Mouse (Mus musculus): Measurements from ENCODE around the gene Gmppb. TPM values are rescaled to one million over a fixed set of nuclear protein-coding genes. Genes with fewer than 3 reads are reported as not detected.
"Not testable (repeated sequence)": the region's sequence is repeated elsewhere in the genome, so short reads cannot be mapped to it uniquely, and the experiment has no call there.

The Gmppb gene
- polyA plus RNA-seq (2012; rRNA removed), result 14.4 and 14.5 TPM in 2 replicates

DNA sequence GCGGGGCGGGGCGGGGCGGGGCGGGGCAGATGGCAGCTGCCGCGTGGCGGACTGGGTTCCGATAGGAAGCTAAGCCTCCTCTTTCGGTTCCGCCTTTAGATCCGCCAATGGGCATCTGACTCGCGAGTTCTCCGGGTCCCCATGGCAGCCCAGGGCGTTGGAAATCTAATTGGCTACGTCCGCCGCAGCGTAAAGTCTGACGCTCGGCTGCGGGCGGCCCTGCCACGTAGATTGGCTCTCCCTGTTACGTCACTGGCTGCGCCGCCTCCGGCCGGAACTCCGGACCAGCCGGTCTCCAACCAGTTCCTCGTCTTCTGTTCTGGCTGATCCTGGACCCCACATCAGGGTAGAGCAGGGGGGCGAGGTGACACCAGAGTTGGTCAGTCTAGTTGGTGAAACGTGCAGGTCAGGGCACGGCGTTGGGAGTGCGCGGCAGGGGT is at the start of gene Gmppb:
TSS of gene Gmppb (plus strand) at position 227 of the 440 bp plus-strand sequence.
- TF ChIP-seq POLR2A (IDR thresholded peaks at IDR 0.05; ENCODE audit: extremely low read depth, insufficient read depth, low read length) (peak; percentile 53), CTCF (IDR thresholded peaks at IDR 0.05; ENCODE audit: extremely low read depth, insufficient read depth, low read length) (no peak)
- H3K4me3 ChIP-seq (ENCODE audit: insufficient read depth, low read length), result peak within 1 kb of the TSS; percentile 87
- H3K4me1 ChIP-seq (ENCODE audit: control insufficient read depth, insufficient read depth, low read length), result 0 out of 2 replicates have a peak, but pooled peaks cover 4% of the 10 kb centered on the region
- H3K27ac ChIP-seq (ENCODE audit: insufficient read depth, low read length), result 0 out of 2 replicates have a peak within 1 kb of the TSS, but pooled peaks have one; percentile 4

DNA sequence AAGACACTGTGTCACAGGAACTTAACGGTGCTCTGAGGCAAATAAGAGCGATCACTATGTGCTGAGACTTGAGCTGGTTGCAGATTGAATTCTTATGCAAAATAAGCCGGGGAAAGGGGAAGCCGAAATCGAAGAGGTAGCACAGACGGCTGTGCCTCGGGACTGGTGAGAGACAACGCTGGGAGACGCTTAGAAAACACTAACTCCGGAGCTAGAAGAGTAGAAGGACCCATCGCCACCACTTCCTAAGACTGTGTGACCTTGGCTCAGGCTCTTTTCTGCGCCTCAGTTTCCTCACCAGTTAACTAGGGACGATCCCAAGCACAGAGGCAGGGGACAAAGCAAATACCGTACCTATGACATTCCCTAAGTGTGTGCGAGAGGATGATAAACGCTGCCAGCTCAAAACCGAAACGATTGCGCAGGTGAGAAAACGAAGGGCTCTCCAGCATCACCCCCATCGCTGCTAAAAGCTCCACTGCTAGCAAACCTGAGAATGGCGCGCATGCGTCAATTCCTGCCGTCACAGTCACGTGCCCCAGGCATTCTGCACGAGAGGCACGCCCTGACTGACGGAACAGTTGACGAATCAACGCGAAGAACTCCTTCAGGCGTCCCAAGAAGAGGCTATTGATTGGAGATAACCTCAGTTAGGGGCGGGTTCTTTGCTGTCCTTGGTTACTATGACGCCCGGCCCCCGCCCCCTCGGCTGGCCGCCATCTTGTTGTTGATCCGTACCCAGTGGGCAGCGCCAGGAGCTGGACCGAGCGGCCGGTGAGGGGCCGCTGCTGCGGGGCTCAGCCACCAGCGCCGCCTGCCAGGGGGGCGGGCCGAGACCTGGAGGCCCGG is 46.9 kb upstream of the Gmppb start, which contains the start of gene Ip6k1:
TSS of gene Ip6k1 (plus strand) at position 580 of the 849 bp plus-strand sequence.
- peak within 1 kb of the TSS; percentile 80 for H3K27ac ChIP-seq (ENCODE audit: insufficient read depth, low read length)
- H3K4me3 ChIP-seq (ENCODE audit: insufficient read depth, low read length), result peak within 1 kb of the TSS; percentile 55
- peaks cover 4% of the 10 kb centered on the region for H3K4me1 ChIP-seq (ENCODE audit: control insufficient read depth, insufficient read depth, low read length)
- TF ChIP-seq POLR2A (IDR thresholded peaks at IDR 0.05; ENCODE audit: extremely low read depth, insufficient read depth, low read length), result peak; percentile 99
- no peak for TF ChIP-seq CTCF (IDR thresholded peaks at IDR 0.05; ENCODE audit: extremely low read depth, insufficient read depth, low read length)

DNA sequence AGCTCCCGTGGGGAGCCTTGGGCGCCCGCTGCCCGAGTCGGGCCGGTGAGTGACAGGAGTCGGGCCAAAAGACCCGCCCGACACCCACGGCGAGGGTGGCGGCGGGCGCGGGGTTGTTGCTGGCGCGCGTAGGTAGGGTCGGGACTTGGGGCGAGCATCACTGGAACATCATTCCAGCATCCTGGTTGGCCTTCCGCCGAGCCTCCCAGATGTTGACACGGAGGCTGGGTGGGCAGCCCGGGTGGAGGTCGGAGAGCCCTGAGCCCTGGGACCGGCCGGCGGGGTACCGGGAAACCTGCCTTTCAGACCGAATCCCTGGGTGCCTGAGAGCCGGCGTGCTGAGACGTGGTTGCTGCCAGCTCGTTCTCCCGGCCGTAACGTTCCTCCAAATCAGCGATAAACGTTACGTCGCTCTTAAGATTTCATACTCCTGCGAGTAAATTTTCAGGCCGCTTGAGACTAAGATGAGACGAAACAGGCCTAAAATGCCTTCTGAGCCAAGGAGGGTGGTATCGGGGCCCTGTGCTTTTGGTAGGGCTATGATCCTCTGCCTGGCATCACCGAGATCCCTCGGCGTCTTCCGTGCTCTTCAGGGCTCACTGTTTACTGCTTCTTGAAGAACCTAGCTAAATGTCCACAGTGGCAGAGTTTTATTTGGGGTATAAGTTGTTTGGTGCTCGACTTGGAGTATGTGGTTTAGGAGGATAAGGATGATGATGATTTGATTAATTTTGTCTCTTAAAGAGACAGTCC is 46.1 kb upstream of the Gmppb start:
- Histone ChIP-seq H3K27ac (ENCODE audit: insufficient read depth, low read length) (peak overlapping the region; percentile 80), H3K4me1 (ENCODE audit: control insufficient read depth, insufficient read depth, low read length) (peaks cover 7% of the 10 kb centered on the region), H3K4me3 (ENCODE audit: insufficient read depth, low read length) (peak overlapping the region; percentile 55)
- TF ChIP-seq POLR2A (IDR thresholded peaks at IDR 0.05; ENCODE audit: extremely low read depth, insufficient read depth, low read length) (no peak), CTCF (IDR thresholded peaks at IDR 0.05; ENCODE audit: extremely low read depth, insufficient read depth, low read length) (no peak)

DNA sequence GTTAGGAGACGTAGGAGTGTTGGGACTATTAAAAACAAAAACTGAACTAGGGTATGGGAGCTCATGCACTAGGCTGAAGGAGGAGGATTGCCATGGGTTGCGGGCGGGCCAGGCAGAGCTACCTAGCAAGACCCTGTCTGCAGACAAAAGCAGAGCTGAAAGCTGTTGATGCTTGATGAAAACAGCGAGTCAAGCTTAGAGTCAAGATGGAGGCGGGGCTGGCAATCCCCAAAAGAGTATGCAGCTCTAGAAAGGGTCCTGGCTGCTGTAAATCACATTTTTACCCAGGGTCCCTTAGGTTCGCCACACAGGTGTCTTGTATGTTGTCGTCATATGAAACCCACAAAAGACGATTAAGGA is 45.5 kb upstream of the Gmppb start:
- H3K4me1 ChIP-seq (ENCODE audit: control insufficient read depth, insufficient read depth, low read length), result peaks cover 9% of the 10 kb centered on the region
- TF ChIP-seq CTCF (IDR thresholded peaks at IDR 0.05; ENCODE audit: extremely low read depth, insufficient read depth, low read length) (no peak), POLR2A (IDR thresholded peaks at IDR 0.05; ENCODE audit: extremely low read depth, insufficient read depth, low read length) (no peak)
- H3K27ac ChIP-seq (ENCODE audit: insufficient read depth, low read length), result no peak overlapping the region
- H3K4me3 ChIP-seq (ENCODE audit: insufficient read depth, low read length), result peak overlapping the region; percentile 55

DNA sequence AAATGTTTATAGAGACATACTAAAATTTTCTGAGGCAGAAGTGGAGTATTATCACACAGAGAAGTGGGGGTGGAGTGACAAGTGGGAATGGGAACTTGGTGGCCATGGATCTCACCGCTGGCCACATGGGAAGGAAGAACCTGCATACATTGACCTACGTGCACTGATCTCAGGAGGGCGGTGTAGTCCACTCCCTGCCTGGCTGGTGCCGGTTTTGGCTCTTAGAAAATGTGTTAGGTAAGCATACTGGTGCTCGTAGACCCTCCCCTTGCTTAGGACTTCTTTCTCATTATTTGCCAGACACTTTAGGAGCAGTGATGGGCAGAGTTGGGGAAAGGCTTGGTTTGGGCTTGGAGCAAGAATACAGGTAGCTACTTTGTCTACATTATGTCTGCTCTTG is 41.0 kb upstream of the Gmppb start:
- no peak overlapping the region for H3K4me3 ChIP-seq (ENCODE audit: insufficient read depth, low read length)
- peaks cover 12% of the 10 kb centered on the region for H3K4me1 ChIP-seq (ENCODE audit: control insufficient read depth, insufficient read depth, low read length)
- no peak overlapping the region for H3K27ac ChIP-seq (ENCODE audit: insufficient read depth, low read length)
- TF ChIP-seq CTCF (IDR thresholded peaks at IDR 0.05; ENCODE audit: extremely low read depth, insufficient read depth, low read length), result no peak
- TF ChIP-seq POLR2A (IDR thresholded peaks at IDR 0.05; ENCODE audit: extremely low read depth, insufficient read depth, low read length), result no peak

DNA sequence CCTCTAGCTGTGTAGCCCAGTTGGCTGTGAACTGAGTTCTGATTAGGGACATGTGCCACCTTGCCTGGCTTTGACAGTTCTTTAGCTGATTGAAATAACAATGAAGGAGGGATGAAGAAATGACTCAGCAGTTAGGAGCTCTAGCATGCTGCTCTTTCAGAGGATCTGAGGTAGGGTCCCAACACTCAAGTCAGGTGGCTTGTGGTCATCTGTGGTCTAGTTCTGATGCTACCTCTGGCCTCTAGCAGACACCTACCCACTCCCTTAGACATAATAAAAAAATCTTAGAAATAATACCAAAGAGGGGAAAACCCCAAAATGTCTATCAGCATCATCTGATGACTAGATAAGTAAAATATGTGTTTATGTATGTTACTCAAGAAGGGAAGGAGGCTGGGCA is 38.7 kb upstream of the Gmppb start:
- no peak for TF ChIP-seq CTCF (IDR thresholded peaks at IDR 0.05; ENCODE audit: extremely low read depth, insufficient read depth, low read length)
- no peak for TF ChIP-seq POLR2A (IDR thresholded peaks at IDR 0.05; ENCODE audit: extremely low read depth, insufficient read depth, low read length)
- Histone ChIP-seq H3K27ac (ENCODE audit: insufficient read depth, low read length) (no peak overlapping the region), H3K4me3 (ENCODE audit: insufficient read depth, low read length) (no peak overlapping the region), H3K4me1 (ENCODE audit: control insufficient read depth, insufficient read depth, low read length) (peaks cover 8% of the 10 kb centered on the region)

DNA sequence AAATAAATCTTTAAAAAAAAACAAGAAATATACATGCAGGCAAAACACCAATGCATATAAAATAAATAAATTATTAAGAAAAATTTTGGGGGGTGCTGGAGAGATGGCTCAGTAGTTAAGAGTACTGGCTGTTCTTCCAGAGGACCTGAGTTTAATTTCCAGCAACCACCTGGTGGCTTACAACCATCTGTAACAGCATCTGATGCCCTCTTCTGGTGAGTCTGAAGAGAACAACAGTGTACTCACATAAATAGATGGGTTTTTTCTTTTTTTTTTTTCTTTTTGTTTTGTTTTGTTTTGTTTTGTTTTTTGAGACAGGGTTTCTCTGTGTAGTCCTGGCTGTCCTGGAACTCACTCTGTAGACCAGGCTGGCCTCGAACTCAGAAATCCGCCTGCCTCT is 35.5 kb upstream of the Gmppb start:
- not testable (repeated sequence) for H3K4me1 ChIP-seq (ENCODE audit: control insufficient read depth, insufficient read depth, low read length); H3K27ac ChIP-seq (ENCODE audit: insufficient read depth, low read length); H3K4me3 ChIP-seq (ENCODE audit: insufficient read depth, low read length)

DNA sequence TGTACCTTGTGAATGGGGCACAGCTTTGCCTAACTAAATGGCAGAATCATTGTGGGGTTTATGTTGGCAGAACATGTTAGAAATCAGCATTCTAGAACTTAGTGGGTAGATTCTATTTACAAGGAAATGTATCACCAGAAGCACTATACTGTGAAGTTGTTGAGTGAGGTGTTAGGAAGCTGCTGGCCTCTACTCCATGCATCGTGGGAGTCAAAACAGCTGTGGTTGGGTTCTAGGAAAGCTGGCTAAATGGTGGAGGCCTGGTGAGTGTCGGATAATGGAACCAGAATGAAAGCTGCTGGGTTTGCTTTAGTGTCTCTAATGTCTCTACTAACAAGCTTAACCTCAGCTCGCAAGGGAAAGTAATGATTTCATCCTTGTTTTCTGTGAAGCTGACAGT is 31.9 kb upstream of the Gmppb start:
- H3K4me1 ChIP-seq (ENCODE audit: control insufficient read depth, insufficient read depth, low read length), result peaks cover 10% of the 10 kb centered on the region
- no peak overlapping the region for H3K4me3 ChIP-seq (ENCODE audit: insufficient read depth, low read length)
- TF ChIP-seq POLR2A (IDR thresholded peaks at IDR 0.05; ENCODE audit: extremely low read depth, insufficient read depth, low read length) (no peak), CTCF (IDR thresholded peaks at IDR 0.05; ENCODE audit: extremely low read depth, insufficient read depth, low read length) (no peak)

DNA sequence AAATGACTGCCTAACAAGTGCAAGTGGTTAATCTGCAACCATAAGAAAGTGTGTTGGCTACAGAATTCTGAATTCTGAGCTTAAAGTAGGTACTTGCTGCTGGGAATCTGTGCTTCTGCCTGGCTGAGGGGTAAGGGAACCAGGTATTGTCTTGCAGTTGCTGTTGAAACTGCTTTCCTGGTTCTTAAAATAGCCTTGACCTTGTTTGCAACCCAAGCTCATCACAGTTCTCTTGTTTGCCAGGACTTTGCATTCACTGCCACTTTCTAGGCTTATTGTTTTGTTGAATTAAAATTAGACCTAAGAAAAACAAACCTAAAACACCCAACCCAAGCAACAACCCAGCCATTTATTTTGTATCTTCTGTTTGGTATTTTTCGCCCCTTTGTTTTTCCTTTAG is 28.3 kb upstream of the Gmppb start:
- Histone ChIP-seq H3K4me1 (ENCODE audit: control insufficient read depth, insufficient read depth, low read length) (peaks cover 10% of the 10 kb centered on the region), H3K27ac (ENCODE audit: insufficient read depth, low read length) (no peak overlapping the region), H3K4me3 (ENCODE audit: insufficient read depth, low read length) (no peak overlapping the region)
- TF ChIP-seq CTCF (IDR thresholded peaks at IDR 0.05; ENCODE audit: extremely low read depth, insufficient read depth, low read length) (no peak), POLR2A (IDR thresholded peaks at IDR 0.05; ENCODE audit: extremely low read depth, insufficient read depth, low read length) (no peak)

More for the DNA sequence above, 31.9 kb upstream of the Gmppb start:
- H3K27ac ChIP-seq (ENCODE audit: insufficient read depth, low read length), result no peak overlapping the region
